Mouse (Mus musculus): ENCODE results near the gene Nop56.

Nop56 gene

DNA sequence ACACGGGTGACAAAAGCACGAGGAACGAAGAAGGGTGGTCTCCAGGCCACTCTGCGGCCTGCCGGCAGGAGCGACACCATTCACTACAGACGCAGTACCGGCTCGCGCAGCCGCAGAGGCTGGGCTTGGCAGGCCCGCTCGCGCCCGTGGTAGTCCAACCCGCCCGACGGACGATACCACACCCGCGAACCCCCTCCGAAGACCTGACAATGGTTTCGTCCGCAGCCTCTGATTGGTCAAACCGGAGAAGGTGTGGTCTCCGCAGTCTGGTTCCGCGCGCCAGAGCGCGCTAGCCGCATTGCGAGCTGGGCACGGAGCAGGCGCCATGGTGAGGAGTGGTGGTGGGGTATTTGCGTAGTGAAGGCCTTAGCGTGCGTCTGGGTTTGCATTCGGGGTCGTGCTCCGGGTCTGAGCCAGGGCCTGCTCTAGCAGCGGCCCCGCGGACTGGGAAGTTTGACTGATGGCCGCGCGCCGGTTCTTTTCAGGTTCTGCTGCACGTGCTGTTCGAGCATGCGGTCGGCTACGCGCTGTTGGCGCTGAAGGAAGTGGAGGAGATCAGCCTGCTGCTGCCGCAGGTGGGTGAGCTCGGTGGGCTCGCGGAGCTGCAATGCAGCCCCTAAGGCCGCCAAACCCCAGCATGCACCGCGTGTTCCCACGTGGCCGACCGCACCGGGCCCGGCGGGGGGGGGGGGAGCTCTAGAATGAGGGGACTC, at the start of gene Nop56:
Gene Nop56, plus strand, starts transcription at position 282 of the 713 bp plus-strand sequence.
- DNase-seq: peak; percentile 99

DNA sequence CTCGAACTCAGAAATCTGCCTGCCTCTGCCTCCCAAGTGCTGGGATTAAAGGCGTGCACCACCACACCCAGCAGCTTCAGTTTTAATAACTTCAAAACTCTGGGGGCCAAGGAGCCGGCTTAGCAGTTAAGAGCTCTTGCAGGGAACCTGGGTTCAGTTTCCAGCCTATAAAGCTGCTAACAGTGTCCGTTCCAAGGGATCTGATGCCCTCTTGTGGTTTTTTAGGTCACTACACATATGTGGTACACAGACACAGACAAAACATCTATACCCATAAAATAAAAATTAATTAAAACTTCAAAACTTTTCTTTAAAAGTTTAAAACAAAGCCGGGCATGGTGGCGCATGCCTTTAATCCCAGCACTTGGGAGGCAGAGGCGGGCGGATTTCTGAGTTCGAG, 27.3 kb upstream of the Nop56 start:
- DNase-seq: no peak

DNA sequence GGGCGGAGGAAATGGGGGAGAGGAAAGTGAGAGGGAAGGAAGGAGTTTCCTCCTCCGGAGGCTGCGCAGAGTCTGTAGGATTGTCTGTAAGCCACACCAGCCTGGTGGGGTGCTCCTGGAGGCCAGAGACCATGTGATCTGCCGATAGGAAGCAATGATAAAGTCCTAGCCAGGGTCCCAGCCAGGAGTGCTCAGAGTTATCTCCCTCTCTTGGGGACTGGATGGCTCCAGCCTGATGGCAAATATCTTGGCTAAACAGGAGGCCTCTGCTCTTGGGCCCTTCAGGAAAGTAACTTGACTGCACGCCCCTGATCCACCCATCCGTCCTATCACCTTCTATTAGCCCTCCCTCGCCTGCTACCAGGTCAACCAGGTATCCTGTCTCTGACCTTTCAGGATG, 26.0 kb upstream of the Nop56 start:
- no peak for DNase-seq

DNA sequence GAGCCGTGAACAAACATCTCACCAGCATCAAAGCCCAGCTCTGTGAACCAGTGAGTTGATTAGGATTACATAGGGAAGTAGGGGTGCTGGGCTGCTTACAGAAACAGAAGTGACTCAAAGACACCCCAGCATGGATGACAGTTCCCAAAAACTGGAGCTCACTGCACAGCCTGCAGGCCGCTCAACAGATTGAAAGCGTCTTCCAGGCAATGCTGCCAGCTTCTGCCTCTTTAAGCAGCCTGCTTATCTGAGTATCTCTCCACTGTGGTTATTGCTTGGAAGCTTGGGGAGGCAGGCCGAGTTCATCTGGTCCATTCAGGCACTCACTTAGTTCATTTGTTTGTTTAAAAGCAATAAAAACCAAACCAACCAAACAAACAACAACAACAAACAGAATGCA, 17.5 kb upstream of the Nop56 start:
- DNase-seq: no peak

DNA sequence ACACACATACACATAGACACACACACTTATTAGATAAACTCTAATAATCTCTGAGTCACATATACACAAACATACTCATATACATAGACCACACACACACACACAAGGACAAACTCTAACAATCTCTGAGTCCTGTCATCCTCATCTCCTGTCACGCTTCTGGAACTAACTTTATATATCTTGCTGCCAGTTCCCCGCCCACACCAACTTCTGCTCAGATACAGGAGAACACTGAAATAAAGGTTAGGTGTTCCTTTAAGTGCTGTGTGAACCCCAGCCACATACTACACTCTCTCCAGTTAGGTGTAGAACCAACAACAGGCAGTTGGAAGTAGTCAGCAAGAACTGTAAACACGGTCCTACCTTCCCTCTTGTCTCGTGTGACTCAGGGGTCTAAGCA, 13.4 kb upstream of the Nop56 start:
- DNase-seq: no peak

DNA sequence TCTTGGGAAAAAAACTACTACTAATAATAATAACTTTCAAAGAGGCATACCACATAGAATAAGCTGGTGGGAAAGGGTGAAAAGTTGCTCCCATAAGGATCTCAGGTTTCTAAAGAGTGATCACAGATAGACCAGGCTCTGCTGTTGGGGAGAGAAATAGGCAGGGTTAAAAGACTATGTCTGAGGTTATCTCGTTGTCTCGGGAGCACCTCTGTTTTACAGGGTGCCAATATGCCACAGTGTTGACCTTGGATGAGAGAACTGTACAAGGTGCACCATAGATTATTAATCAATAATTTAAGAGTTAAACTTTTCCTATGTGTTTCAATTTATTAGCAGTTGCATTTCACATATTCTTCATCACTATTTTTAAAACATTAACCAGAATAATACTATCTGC, 12.3 kb upstream of the Nop56 start:
- no peak for DNase-seq

DNA sequence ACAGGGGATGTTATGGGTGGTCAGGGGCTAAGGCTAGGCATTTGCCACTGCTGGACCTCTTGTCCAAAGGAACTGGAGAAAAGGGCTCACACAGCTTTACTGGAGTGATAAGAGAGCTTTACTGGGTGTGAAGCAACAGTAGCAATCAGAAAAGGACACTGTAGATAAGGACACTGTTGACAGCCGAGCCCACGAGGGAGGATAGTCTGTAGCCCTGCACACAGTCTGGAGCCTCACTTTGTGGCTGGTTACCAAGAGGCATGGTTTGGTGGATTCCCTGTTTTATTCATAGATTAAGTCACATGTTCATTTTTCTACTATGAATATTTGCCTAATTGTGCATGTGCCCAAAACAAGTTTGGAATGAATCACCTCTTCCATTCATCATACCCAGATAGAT, 11.8 kb upstream of the Nop56 start:
- DNase-seq: no peak

DNA sequence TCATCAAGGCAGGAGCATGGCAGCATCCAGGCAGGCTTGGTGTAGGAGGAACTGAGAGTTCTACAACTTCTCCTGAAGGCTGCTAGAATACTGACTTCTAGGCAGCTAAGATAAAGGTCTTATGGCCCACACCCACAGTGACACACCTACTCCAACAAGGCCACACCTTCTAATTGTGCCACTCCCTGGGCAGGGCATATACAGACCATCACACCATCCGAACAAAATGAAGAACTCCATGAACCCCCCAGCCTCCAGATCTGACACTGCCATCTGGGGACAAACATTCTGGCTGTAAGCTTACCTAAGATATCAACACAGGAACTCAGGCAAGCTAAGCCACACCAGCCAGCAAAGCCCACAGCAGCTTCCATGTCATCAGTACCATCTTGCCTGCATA, 8.7 kb upstream of the Nop56 start:
- DNase-seq: no peak

DNA sequence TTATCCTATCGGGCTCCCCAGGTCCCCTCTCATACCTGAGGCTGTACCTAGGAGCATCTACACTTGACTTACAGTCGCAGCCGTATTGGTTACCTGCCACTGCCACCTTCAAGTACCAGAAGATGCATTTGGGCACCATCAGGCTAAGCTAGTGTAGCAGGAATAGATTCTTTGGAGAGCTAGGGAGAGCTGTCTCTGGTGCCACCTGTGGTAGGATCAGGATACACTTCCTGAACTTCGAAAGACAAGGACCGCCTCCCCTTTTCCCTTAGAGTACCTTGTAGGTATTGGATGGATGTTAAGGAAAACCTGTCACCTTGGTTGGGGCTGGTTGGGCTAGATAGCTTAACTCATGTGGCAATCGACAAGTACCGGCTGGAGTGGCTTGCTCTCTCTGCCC, 6.2 kb upstream of the Nop56 start:
- DNase-seq: no peak

DNA sequence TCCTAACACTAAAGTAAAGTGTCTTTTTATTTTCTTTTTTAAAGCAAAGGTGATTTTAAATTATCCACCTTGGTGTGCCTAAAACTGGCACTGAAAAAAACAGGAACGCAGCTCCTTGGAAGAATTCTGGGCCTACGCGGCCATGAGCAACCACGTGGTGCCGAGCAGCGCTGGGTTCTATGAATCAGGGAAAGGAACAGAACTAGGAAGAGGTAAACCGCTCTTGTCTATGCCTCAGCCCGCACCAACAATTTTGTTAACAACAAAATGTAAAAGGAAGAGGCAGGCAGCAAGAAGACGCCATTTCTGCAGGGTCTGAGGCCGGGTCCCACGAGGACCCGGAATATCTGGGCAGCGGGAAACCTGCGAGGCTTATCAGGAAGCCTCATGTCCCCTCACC, 498 bp upstream of the Nop56 start:
- DNase-seq: no peak

DNA sequence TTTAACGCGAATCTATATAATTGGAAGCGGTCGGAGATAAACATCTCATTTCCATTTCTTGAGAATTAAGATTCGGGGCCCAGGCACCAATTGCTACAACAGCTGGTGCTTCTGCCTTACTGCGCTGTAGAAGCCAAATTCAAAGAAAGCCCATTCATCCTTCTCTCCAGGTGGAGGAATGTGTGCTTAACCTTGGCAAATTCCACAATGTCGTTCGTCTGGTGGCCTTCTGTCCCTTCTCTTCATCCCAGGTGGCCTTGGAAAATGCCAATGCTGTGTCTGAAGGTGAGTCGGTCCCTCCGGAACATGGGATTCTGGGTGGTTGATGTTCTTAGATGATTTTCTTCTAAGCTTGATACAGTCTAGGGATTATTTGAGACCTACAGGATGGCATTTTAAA, 632 bp downstream of the Nop56 start:
- DNase-seq: no peak

DNA sequence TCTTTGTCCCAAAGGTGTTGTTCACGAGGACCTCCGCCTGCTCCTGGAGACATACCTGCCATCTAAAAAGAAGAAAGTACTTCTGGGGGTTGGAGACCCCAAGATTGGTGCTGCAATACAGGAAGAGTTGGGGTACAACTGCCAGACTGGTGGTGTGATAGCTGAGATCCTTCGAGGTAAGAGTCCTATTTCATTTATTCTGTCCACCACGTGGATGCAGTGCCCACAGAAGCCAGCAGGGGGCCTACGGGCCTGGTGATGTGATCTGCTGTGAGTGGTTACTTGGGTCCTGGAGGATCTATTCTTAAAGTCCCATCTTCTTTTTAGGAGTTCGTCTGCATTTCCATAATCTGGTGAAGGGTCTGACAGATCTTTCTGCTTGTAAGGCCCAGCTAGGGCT, 1.4 kb downstream of the Nop56 start:
- DNase-seq: peak; percentile 38

DNA sequence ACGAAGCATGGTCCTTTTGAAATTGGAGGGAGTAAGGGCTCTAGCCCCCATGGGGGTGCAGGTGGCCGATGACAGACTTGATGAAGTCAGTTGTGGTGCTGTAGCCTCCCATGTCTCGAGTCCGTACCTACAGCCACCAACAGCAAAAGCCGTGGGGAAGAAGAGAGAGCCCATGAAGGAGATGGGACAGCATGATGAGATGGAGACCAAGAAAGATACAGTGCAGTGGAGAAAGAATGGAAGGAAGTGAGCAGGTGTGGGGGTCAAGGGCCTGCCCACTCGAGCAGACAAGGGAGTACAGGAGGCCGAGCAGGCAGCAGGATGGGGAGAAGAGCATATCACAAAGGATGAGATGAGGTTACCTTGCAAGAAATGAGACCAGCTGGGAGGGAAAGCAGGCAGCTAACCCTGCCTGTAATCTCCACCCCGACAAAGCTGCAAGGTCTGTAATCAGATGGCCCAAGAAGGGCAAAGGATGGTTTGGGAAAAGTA, 5.4 kb downstream of the Nop56 start:
- no peak for DNase-seq

DNA sequence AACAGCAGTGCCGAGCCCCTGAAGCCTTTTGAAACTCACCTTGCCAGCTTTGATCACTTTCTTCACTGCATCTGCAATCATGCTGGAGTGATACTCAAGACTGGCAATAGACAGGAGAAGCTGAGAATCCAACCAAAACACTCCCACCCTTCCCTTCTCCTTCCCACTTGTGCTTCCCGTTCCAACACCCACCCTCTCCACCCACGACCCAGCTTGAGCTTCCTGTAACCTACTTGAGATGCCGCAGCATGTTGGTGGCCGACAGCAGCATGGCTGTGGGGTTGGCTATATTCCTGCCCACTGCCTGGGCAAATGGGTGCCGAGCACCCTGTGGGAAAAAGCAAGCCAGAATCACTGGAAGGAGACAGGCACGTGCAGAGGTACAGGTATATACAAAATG, 6.0 kb downstream of the Nop56 start:
- no peak for DNase-seq

DNA sequence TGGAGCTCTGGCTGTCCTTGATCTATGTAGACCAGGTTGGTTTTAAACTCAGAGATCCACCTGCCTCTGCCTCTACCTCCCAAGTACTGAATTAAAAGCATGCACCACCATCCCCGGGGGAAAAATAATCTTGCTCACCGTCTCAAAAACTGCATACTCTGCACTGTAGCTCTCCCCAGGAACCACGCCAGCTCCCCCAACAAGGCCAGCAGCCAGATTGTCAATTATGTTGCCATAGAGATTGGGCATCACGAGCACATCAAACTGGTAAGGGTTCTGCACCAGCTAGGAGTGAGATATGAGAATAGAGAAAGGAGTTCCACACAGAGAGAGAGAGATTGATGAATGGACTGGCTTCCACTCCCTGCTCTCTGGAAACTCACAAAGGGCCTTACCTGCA, 6.6 kb downstream of the Nop56 start:
- no peak for DNase-seq

DNA sequence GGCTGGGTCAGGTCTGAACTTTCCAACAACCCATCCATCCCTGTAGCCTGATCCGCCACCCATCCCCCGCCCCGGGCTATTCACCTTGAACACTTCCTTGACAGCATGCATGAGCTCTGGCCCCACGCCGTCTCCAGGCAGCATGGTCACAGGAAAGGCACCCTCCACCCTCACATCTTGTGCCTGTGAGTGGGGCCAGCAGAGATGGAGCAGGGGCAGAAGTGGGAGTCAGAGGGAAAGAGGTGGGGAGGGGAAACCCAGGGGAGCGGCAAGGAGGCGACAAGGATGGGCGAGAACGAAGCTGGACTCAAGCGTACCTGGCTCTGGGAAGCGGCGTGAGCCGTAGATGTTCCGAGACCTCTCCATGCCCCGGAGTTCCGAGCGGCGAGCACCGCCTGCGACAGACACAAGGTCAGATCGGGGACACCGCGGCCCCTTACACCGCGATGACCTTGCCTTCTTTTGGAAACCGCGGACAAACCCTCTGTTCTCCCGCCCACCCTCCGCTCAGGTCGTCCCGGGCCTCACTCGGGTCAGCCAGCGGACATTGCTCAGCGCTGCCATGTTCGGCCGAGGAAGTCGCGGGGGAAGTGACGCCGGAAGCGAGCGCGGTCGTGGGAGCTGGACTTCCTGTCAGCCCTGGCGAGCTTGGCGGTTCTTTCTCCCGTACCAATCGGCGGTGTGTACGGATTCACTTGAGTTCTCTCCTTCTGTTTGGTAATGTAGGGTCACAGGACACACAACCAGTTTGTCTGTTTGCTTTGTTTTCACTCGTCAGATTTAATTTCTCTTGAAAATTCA, 9.8 kb downstream of the Nop56 start, which contains the start of gene Idh3b:
Gene Idh3b, minus strand, starts transcription at position 694 of the 801 bp plus-strand sequence.
- DNase-seq: peak; percentile 80

DNA sequence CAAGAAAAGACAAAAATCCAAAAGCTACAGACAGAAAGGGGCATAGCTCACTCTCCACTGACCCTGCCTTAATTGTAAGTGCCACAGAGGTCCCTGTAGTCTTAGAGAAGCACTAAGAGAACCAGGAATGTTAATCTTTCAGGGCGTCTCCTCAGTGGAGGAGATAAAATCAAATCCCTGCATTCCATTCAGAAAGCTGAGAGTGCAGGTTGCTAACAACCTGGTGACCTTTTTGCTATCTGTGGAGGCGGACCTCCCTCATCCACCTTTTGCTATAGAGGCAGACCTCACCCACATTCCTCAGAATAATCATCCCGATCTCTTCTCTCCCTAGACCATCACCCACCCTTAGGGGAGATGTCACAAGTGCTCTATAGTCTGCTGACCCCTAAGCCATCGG, 14.9 kb downstream of the Nop56 start:
- DNase-seq: no peak

DNA sequence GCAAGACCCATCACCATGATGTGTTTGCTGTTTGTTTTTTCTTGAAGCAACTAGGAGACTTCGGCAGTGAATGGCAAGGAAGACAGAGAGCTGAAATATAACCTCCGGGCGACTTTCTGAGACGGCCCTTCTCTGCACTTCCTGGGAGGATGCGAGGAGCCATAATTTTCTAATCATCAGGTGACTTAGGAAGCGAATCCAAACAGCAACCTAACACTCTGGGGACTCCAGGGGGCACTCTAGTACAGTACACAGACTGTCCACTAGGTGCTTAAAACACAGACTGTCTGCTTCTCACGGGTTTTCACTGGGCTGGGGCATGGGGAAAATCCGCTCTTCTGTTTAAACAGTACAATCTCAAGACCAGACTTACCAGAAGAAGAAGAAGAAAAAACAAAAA, 17.2 kb downstream of the Nop56 start:
- DNase-seq: peak; percentile 65

DNA sequence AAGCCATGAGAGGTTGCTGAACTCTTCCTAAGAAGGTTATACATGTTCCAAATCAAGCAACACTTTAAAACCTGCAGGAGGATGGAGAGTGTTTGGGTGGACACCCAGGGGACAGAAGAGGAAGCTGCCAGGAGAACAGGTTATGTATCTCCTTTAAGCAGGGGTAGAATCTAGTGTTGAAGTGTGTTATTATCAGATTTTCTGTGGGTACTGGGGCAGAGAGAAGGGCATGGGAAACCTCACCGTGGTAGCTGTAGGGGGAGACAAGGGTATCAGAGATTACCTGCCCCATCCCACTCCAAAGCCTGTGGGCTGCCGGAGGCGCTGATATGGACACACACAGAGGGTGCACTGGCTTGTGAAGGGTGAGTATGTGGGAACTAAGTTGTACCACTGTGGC, 18.8 kb downstream of the Nop56 start:
- no peak for DNase-seq

DNA sequence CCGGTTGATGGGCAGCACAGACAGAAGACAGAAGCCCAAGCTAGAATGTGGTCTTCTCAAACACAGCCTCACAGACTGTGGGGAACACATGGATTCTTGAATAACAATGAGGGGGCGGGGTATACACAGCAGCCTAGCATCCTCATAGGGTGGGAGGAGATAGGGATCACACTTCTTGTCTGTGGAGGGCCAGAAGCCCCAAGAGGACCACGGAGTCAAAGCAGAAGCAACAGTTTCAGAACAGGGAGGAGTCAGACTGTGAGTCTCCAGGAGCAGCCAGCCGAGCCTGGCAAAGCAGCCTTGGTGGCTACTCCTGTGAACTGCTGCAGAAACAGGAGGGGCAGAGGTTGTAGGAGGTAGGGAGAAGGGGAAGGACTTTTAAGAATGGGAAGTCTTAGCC, 19.3 kb downstream of the Nop56 start:
- DNase-seq: no peak

DNA sequence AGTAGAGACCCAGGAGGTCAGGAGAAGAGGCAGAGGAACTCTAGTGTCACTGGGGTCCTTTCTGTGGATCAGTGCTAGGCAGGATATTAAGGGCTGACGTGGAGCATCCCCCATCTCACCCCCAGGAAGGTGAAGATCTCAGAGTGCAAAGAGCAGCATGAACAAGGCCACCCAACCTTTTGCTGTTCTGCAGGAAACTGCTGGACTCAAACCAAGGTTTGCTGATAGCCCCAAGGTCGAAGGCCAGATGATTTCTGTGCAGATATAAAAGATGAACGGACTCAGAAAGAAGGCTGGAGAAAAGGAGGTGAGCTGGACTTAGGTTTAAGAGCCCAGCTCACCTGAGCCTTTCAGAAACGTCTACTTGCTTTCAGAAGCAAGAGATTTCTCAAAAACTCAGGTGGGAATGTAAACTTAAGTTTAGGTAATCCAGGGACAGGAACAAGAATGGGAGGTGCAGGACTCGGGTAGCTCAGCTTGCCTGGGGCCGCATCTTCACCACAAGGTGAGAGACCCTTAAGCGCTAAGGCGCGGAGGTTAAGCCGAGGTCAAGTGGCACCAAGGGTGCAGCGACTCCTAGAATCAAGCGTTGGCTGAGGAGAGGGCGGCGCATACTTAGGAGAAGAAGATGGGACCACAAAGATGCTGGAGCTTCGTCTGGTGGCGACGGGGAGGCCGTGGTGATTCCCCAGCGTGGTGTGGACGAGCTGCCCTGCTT, 20.1 kb downstream of the Nop56 start:
- DNase-seq: no peak

DNA sequence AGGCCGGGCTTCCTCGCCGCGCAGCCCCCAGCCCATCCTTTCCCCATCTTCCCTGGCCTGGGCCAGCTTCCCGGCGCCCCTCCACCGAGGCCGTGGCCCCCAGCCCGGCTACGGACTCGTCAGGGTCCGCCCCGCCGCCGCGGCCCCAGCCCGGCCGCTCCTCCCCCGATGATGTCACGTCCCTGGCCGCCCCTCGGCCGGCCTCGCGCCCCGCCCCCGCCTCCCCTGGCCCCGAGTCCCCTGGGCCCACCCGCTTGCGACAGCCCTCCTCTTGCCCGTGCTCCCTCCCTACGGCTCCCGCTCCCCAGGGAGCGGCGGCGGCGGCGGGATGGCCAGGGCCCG, 20.7 kb downstream of the Nop56 start, which contains the start of gene Ebf4:
Gene Ebf4, plus strand, starts transcription at position 234 of the 342 bp plus-strand sequence.
- peak; percentile 36 for DNase-seq

DNA sequence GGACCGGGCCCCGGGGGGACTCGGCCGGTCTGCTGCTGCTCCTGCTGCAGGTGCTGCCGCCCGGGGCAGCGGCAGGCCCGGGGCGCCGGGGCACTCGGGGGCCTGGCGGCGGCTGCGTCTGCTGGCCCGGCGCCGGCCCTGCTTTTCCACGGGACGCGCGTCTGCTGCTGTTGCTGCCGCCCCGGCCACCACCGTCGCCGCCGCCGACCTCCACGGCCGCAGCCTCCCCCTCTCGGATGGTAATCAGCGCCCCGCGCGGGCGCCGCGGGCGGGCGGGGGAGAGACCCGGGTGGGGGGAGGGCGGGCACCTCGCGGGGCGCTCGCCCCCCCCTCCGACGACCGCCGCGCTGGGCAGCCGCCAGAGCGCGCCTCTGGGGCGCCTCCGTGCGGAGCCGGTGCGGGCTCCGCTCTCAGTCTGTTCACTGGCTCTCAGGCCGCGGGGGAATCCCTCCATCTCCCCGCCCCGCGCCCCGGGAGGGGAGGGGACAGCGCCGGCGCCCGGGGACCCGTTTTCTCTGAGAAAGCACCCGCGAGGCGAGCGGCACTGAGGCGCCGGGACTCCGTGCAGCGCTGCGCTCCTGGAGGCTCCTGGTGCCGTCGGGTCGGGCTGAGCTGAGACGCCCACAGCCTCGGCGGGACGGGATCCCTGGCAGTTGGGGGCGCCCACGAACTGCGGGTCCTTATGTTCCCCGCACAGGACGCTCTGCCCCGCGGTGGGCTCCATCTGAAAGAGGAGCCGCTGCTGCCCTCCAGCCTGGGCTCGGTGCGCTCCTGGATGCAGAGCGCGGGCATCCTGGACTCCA, 21.3 kb downstream of the Nop56 start:
- DNase-seq: peak; percentile 27
